ENCODE assay signal across 8 mouse cellular contexts in genomic region chr12:76071935-76072849, GRCm38 (mm10).
DNase-seq lines count a peak whose midpoint lies in the region; TF ChIP-seq lines count a peak whose summit lies in the region.

No protein-coding gene starts in this region.

- 2% methylated on average over 19 of the region's 19 CpGs for WGBS in embryonic facial prominence, embryonic 10.5 days

- intact Hi-C loops in heart, postnatal 36 days (cut with DNase I) = no loop called here

- no peaks in the 10 kb centered on the region for H3K27me3 ChIP-seq in embryonic facial prominence, embryonic 10.5 days (replicated peaks; ENCODE audit: low read depth, poor library complexity, severe bottlenecking)

- DNase-seq in ES-E14 (ENCODE audit: low read depth, low spot score) = peak; percentile 71
- peak; percentile 82 for DNase-seq in embryonic facial prominence, embryonic 10.5 days (ENCODE audit: low spot score)
- DNase-seq in heart, postnatal 36 days = peak; percentile 15 to 18
- peak; percentile 50 for DNase-seq in lung, postnatal 10 days
- no peak for DNase-seq in thymus, postnatal 14 days
- no peak for DNase-seq in cerebellum, postnatal 14 days
- no peak for DNase-seq in spleen, adult 12 weeks (ENCODE audit: low spot score)
- DNase-seq in cerebellum, adult 8-10 months = no peak

- H3K9ac ChIP-seq in ES-E14 (ENCODE audit: insufficient read depth, low read depth, low read length, poor library complexity, severe bottlenecking) = no peak overlapping the region

- no peaks in the 10 kb centered on the region for H3K9me3 ChIP-seq in ES-E14 (ENCODE audit: control insufficient read depth, insufficient read depth, low read depth, low read length)
- H3K9me3 ChIP-seq in embryonic facial prominence, embryonic 10.5 days = no peaks in the 10 kb centered on the region

- peaks cover 11 to 12% of the 10 kb centered on the region in 2 experiments; a peak in 2 of 4 replicates for H3K4me1 ChIP-seq in ES-E14 (ENCODE audit: control insufficient read depth in 2 of 2, insufficient read depth in 2 of 2, low read length in 2 of 2, poor library complexity in 1 of 2)
- peaks cover 51% of the 10 kb centered on the region for H3K4me1 ChIP-seq in embryonic facial prominence, embryonic 10.5 days

- H3K36me3 ChIP-seq in ES-E14 (ENCODE audit: control insufficient read depth, insufficient read depth, low read length, poor library complexity, severe bottlenecking) = no peaks in the 10 kb centered on the region
- peaks cover 58% of the 10 kb centered on the region for H3K36me3 ChIP-seq in embryonic facial prominence, embryonic 10.5 days (replicated peaks)

- H3K27ac ChIP-seq in ES-E14 (ENCODE audit: insufficient read depth, low read depth, low read length, poor library complexity, severe bottlenecking) = peak overlapping the region; percentile 9; the same call in 1 of the 2 replicates
- peak overlapping the region; percentile 95 for H3K27ac ChIP-seq in embryonic facial prominence, embryonic 10.5 days (replicated peaks)

- H3K4me3 ChIP-seq in ES-E14 (ENCODE audit: insufficient read depth in 1 of 2, low read depth in 1 of 2, low read length in 2 of 2, poor library complexity in 1 of 2, severe bottlenecking in 1 of 2) = peak overlapping the region; percentile 7 to 27; a peak in 2 of 4 replicates
- H3K4me3 ChIP-seq in embryonic facial prominence, embryonic 10.5 days = peak overlapping the region; percentile 64

- in situ Hi-C loops in ES-E14 (cut with MboI; ENCODE audit: low sequenced_read_pairs in 2 of 2, unreplicated experiment in 2 of 2) = no loop called here

TF ChIP-seq in ES-E14, 5 proteins besides CTCF, POLR2A, EP300 and RAD21:
- TF ChIP-seq HCFC1 (IDR thresholded peaks at IDR 0.05; ENCODE audit: borderline replicate concordance, insufficient read depth, low read length) = no peak

Comparison
In these comparisons a context has a peak if more than half of its experiments do, and no peak if none do; other contexts are left out.
1. DNase-seq: peak in ES-E14 (single experiment), embryonic facial prominence, embryonic 10.5 days (single experiment), heart, postnatal 36 days (2 of 2) and lung, postnatal 10 days (single experiment); none in thymus, postnatal 14 days (single experiment), cerebellum, postnatal 14 days (0 of 2), spleen, adult 12 weeks (single experiment) and cerebellum, adult 8-10 months (single experiment).